Mouse (Mus musculus): ENCODE results near the gene Cntf. TPM values are rescaled to one million over a fixed set of nuclear protein-coding genes. Genes with fewer than 3 reads are reported as not detected.
A peak's percentile ranks its signal among the peaks of the same experiment; 100 is the strongest.

The Cntf gene
- polyA plus RNA-seq, 1 experiment from 2014 or later: 0.42 TPM

GRCm38 (mm10) chr19:12799081-12799480 lies 33.6 kb upstream of the Cntf start:
- WGBS: 89% methylated on average over 3 of the region's 3 CpGs
- ATAC-seq (ENCODE audit: low read depth): no peak
- no peaks in the 10 kb centered on the region for H3K9me3 ChIP-seq (ENCODE audit: control insufficient read depth, low read length)
- no peak overlapping the region for H3K4me3 ChIP-seq (ENCODE audit: low read depth, low read length)
- no peaks in the 10 kb centered on the region for H3K27me3 ChIP-seq (ENCODE audit: control insufficient read depth, insufficient read depth, low read length)
- H3K4me1 ChIP-seq (ENCODE audit: control insufficient read depth, insufficient read depth, low read length): no peaks in the 10 kb centered on the region
- no peak overlapping the region; the same call in 1 of the 2 replicates for H3K9ac ChIP-seq (replicated peaks; ENCODE audit: low read depth, low read length)
- H3K4me2 ChIP-seq (ENCODE audit: low read depth, low read length): no peak overlapping the region
- no peak overlapping the region for H3K27ac ChIP-seq (ENCODE audit: low read depth, low read length)
- H3K36me3 ChIP-seq (ENCODE audit: control insufficient read depth, insufficient read depth, low read length): no peaks in the 10 kb centered on the region

DNA sequence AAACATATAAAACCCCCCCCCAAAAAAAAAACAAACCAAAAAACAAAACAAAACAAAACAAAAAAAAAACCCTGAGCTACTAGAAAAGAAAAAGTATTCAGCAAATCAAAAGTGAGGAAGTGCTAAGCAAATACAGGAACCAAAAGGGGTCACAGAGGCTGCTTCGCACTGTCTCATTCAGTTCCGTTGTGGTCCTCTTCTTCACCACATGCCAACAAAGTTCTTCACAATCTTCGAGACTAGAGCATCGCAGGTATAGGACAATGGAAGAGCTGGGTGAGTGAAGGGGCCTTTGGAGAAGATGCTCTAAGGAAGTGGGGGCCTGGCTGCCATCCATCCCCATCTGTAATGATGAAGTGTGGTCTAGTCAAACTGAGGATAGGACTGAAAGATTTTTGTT lies 33.0 kb upstream of the Cntf start:
- WGBS: 93% methylated on average over 4 of the region's 4 CpGs

DNA sequence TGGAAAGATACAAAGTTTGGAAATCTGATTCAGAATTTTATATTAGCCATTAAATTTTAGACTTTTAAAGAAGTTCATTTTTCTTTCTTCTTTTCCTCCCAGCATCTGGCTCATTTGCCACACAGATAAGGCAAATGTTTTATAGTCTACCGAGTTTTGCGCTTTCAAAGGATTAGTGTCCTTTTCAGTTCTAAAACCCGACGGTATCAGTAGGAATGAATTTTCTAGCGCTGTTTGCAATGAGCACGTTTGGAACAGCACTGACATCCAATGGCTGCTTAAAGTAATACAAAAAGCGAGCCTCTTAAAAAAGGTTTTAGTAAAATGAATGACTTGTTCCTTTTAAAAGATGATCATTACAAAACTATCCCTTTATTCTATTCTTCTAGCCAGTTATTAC lies 31.6 kb upstream of the Cntf start:
- no peaks in the 10 kb centered on the region for H3K9me3 ChIP-seq (ENCODE audit: control insufficient read depth, low read length)
- WGBS: under 1% methylated on average over 7 of the region's 7 CpGs
- no peaks in the 10 kb centered on the region for H3K27me3 ChIP-seq (ENCODE audit: control insufficient read depth, insufficient read depth, low read length)
- ATAC-seq (ENCODE audit: low read depth): no peak
- peak overlapping the region; percentile 99 for H3K27ac ChIP-seq (ENCODE audit: low read depth, low read length)
- H3K4me3 ChIP-seq (ENCODE audit: low read depth, low read length): peak overlapping the region; percentile 88
- H3K36me3 ChIP-seq (ENCODE audit: control insufficient read depth, insufficient read depth, low read length): no peaks in the 10 kb centered on the region
- peak overlapping the region; percentile 73 for H3K4me2 ChIP-seq (ENCODE audit: low read depth, low read length)
- H3K4me1 ChIP-seq (ENCODE audit: control insufficient read depth, insufficient read depth, low read length): peaks cover 10% of the 10 kb centered on the region; the same call in 1 of the 2 replicates
- peak overlapping the region; percentile 39 for H3K9ac ChIP-seq (replicated peaks; ENCODE audit: low read depth, low read length)

More for the DNA sequence above, 33.0 kb upstream of the Cntf start:
- H3K9ac ChIP-seq (replicated peaks; ENCODE audit: low read depth, low read length): no peak overlapping the region
- H3K36me3 ChIP-seq (ENCODE audit: control insufficient read depth, insufficient read depth, low read length): no peaks in the 10 kb centered on the region
- no peaks in the 10 kb centered on the region for H3K9me3 ChIP-seq (ENCODE audit: control insufficient read depth, low read length)
- no peak overlapping the region for H3K27ac ChIP-seq (ENCODE audit: low read depth, low read length)
- H3K4me2 ChIP-seq (ENCODE audit: low read depth, low read length): no peak overlapping the region
- H3K27me3 ChIP-seq (ENCODE audit: control insufficient read depth, insufficient read depth, low read length): no peaks in the 10 kb centered on the region
- H3K4me1 ChIP-seq (ENCODE audit: control insufficient read depth, insufficient read depth, low read length): peaks cover 4% of the 10 kb centered on the region; the same call in 1 of the 2 replicates
- no peak overlapping the region for H3K4me3 ChIP-seq (ENCODE audit: low read depth, low read length)
- no peak for ATAC-seq (ENCODE audit: low read depth)

- Histone ChIP-seq H3K4me1 (ENCODE audit: control insufficient read depth, insufficient read depth, low read length) (peaks cover 10% of the 10 kb centered on the region; the same call in 1 of the 2 replicates), H3K27me3 (ENCODE audit: control insufficient read depth, insufficient read depth, low read length) (no peaks in the 10 kb centered on the region), H3K9me3 (ENCODE audit: control insufficient read depth, low read length) (no peaks in the 10 kb centered on the region), H3K9ac (replicated peaks; ENCODE audit: low read depth, low read length) (peak overlapping the region; percentile 39), H3K36me3 (ENCODE audit: control insufficient read depth, insufficient read depth, low read length) (no peaks in the 10 kb centered on the region), H3K27ac (ENCODE audit: low read depth, low read length) (peak overlapping the region; percentile 99), H3K4me3 (ENCODE audit: low read depth, low read length) (peak overlapping the region; percentile 88), H3K4me2 (ENCODE audit: low read depth, low read length) (peak overlapping the region; percentile 73)
- under 1% methylated on average over 29 of the region's 29 CpGs for WGBS
- peak; percentile 7 for ATAC-seq (ENCODE audit: low read depth)
Measured at GRCm38 (mm10) chr19:12796328-12796931, 31.0 kb upstream of the Cntf start.

DNA sequence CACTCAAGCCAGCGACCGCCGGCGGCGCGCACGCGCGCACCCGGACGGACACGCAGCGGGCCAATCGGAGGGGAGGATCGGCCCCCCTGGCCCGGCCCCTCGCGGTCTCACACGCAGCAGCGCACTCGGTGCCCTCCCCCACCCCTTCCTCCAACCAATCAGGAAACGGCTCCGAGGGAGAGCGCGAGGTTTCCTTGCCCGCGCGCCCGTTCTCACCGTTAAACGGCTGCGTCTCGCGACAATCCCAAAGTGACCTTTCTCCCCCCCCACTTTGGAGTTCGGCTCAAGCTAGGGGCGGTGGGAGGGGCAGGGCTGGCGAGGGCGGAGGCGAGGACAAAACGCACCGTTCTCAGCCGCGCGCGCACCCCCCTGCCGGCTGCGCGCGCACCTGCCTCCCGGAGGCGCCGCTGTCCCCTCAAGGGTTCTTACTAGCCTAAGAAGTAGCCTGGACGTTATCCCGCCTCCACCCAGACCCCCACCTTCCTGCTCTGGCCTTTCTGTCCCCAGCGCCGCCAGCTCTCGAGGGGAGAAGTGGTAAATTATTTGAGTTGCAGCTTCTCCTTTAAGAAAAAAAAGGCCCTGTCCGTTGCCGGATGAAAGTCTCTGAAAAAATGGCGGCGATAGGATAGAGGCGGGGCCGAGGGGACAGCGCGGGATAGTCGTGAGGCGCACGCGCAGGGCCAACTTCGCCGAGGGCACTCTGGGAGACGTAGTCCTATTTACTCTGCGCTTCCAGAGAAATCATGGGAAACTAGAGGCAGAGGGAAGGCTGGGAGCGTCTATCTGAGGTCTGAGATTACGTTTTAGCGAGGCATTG lies 30.3 kb upstream of the Cntf start, which contains the start of the genes Zfp91 and Lpxn:
Gene Zfp91 (minus strand): TSS at position 616 of the 817 bp plus-strand sequence.
Gene Lpxn (plus strand): TSS at position 683 of the 817 bp plus-strand sequence.
- Histone ChIP-seq H3K4me3 (ENCODE audit: low read depth, low read length) (peak within 1 kb of the TSS; percentile 88), H3K9ac (replicated peaks; ENCODE audit: low read depth, low read length) (peak within 1 kb of the TSS; percentile 96), H3K27me3 (ENCODE audit: control insufficient read depth, insufficient read depth, low read length) (no peaks in the 10 kb centered on the region), H3K9me3 (ENCODE audit: control insufficient read depth, low read length) (no peaks in the 10 kb centered on the region), H3K36me3 (ENCODE audit: control insufficient read depth, insufficient read depth, low read length) (no peaks in the 10 kb centered on the region), H3K4me2 (ENCODE audit: low read depth, low read length) (peak within 1 kb of the TSS; percentile 73), H3K4me1 (ENCODE audit: control insufficient read depth, insufficient read depth, low read length) (peaks cover 10% of the 10 kb centered on the region; the same call in 1 of the 2 replicates), H3K27ac (ENCODE audit: low read depth, low read length) (peak within 1 kb of the TSS; percentile 99)
- under 1% methylated on average over 59 of the region's 76 CpGs for WGBS
- peak; percentile 96 for ATAC-seq (ENCODE audit: low read depth)

GRCm38 (mm10) chr19:12795110-12795509 lies 29.7 kb upstream of the Cntf start:
- Histone ChIP-seq H3K4me2 (ENCODE audit: low read depth, low read length) (peak overlapping the region; percentile 56; the same call in 1 of the 2 replicates), H3K9ac (replicated peaks; ENCODE audit: low read depth, low read length) (peak overlapping the region; percentile 96), H3K27ac (ENCODE audit: low read depth, low read length) (peak overlapping the region; percentile 99), H3K9me3 (ENCODE audit: control insufficient read depth, low read length) (no peaks in the 10 kb centered on the region), H3K4me3 (ENCODE audit: low read depth, low read length) (peak overlapping the region; percentile 88), H3K4me1 (ENCODE audit: control insufficient read depth, insufficient read depth, low read length) (peaks cover 10% of the 10 kb centered on the region; the same call in 1 of the 2 replicates), H3K27me3 (ENCODE audit: control insufficient read depth, insufficient read depth, low read length) (no peaks in the 10 kb centered on the region), H3K36me3 (ENCODE audit: control insufficient read depth, insufficient read depth, low read length) (no peaks in the 10 kb centered on the region)
- WGBS: under 1% methylated on average over 28 of the region's 63 CpGs
- ATAC-seq (ENCODE audit: low read depth): peak; percentile 50

DNA sequence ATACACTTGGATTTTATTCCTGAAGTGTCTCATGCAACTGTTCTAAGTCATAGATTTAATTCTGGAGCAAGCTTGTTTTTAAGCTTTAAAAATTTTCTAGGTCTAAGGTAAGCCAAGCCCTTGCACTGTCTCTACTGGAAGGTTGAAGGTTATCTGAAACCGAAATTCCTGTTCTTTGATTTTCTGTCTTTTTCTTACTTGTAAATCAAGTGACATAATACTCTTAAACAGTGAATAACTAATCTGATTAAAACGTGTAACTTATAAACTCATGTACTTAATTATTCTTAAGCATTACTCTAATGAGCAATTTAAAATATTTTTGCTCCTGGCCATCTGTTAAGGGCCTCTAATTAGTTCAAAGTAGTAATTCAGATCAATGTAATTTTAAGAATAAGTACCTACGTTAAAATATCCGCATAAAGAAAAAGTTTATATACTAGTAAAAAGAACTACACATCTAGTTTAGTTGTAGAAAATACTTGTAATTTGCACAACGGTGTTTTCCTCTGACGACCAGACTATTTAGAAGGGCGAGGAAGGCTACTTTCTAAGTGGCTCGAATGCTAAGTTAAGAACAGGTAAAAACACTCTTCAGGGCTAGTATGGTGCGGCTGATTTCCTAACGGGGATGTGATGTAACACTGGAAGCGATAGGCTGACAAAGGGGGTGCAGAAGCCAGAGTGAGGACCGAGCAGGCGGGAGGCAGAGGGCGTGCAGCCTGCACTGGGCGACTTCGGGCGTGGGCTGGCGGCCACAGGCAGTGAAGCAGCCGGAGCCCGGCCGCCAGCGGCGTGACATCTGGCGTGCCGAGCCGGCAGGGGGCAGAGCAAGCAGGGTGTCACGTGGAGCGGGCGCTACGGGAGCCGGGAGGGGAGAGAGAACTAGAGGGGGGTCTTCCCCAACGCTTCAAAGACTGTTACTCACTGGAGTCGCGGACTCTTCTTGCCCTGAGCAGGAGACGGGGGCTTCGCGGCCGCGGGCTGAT lies 28.9 kb upstream of the Cntf start:
- 2% methylated on average over 35 of the region's 39 CpGs for WGBS
- ATAC-seq (ENCODE audit: low read depth): peak; percentile 72
- H3K4me2 ChIP-seq (ENCODE audit: low read depth, low read length): peak overlapping the region; percentile 56
- H3K9me3 ChIP-seq (ENCODE audit: control insufficient read depth, low read length): no peaks in the 10 kb centered on the region
- no peaks in the 10 kb centered on the region for H3K36me3 ChIP-seq (ENCODE audit: control insufficient read depth, insufficient read depth, low read length)
- peaks cover 10% of the 10 kb centered on the region; the same call in 1 of the 2 replicates for H3K4me1 ChIP-seq (ENCODE audit: control insufficient read depth, insufficient read depth, low read length)
- H3K4me3 ChIP-seq (ENCODE audit: low read depth, low read length): peak overlapping the region; percentile 88
- H3K27me3 ChIP-seq (ENCODE audit: control insufficient read depth, insufficient read depth, low read length): no peaks in the 10 kb centered on the region
- H3K9ac ChIP-seq (replicated peaks; ENCODE audit: low read depth, low read length): peak overlapping the region; percentile 96
- H3K27ac ChIP-seq (ENCODE audit: low read depth, low read length): peak overlapping the region; percentile 99

DNA sequence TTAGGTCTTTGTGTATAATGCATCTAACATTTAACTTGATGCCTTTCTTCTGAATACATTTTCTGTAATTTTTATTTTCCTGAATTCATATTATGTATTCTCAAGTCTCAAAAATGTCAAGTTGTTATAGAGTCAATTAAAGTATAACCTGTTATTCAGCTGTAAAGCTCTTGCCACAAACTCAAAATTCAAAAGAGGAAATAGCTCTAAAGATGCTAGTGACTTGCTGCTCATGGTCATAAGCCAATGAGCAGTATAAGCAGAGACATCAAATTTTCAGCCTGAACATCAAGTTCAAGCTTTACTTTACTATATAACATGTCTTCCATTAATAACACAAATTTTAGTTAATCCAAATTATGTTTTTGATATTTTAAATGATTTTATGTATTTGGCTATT lies 26.9 kb upstream of the Cntf start:
- H3K4me1 ChIP-seq (ENCODE audit: control insufficient read depth, insufficient read depth, low read length): peaks cover 10% of the 10 kb centered on the region; the same call in 1 of the 2 replicates
- no peaks in the 10 kb centered on the region for H3K9me3 ChIP-seq (ENCODE audit: control insufficient read depth, low read length)
- no peak overlapping the region for H3K9ac ChIP-seq (replicated peaks; ENCODE audit: low read depth, low read length)
- H3K27me3 ChIP-seq (ENCODE audit: control insufficient read depth, insufficient read depth, low read length): no peaks in the 10 kb centered on the region
- ATAC-seq (ENCODE audit: low read depth): no peak
- no peak overlapping the region for H3K27ac ChIP-seq (ENCODE audit: low read depth, low read length)
- no peak overlapping the region for H3K4me2 ChIP-seq (ENCODE audit: low read depth, low read length)
- no peaks in the 10 kb centered on the region for H3K36me3 ChIP-seq (ENCODE audit: control insufficient read depth, insufficient read depth, low read length)
- H3K4me3 ChIP-seq (ENCODE audit: low read depth, low read length): no peak overlapping the region
